Comparison of ENCODE assay signal across 8 mouse cellular contexts in the genomic region with DNA sequence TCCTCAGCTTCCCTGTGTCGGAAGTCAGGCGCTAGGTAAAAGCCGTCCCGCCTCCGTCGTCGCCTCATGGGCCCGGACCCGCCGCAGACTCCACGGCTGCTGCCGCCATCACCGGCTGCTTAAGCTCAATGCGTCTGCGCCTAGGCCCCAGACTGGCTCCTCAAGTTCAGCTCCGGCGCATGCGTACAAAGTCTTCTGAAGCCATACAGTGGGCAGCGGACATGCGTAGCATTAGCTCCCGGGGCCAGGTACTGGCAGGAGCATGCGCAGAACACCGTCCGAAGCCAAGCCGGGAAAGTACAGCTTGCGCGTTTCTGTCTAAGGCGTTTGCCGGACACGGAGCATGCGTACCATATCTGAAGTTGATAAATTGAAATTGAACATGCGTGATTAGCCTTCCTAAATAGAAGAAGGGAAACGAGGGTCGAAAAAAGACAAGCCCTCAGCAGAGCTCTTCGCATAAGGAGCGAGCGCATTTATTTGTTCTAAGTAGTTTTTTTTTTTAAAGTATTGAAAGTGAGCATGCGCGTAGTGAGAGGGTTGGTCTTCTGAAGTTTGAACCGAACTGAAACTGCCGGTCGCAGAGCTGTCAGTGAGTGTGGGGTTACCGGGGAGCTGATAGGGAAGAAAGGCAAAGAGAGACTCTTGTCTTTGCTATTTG. TPM values are rescaled to one million over a fixed set of nuclear protein-coding genes. Genes with fewer than 3 reads are reported as not detected.
A peak's percentile ranks its signal among the peaks of the same experiment; 100 is the strongest.
DNase-seq lines count a peak whose midpoint lies in the region; ATAC-seq lines count a peak whose summit lies in the region.

A gene (minus strand): TSS at position 167 of the 661 bp plus-strand sequence.
A gene (plus strand): TSS at position 353 of the 661 bp plus-strand sequence.

- intact Hi-C loops in gastrocnemius, postnatal 14 days (cut with DNase I; ENCODE audit: low total_unique reads), result no loop called here
- intact Hi-C loops in left cerebral cortex, postnatal 10 days (cut with DNase I), result no loop called here

- peak; percentile 99 for DNase-seq in adrenal gland, adult (ENCODE audit: inconsistent age in 2 of 2, low spot score in 1 of 2)
- DNase-seq in embryo, embryonic 10.5 days (ENCODE audit: low spot score), result peak; percentile 100
- peak; percentile 100 for DNase-seq in gastrocnemius, postnatal 14 days
- DNase-seq in left cerebral cortex, postnatal 10 days (ENCODE audit: extremely low spot score in 1 of 2, low spot score in 2 of 2), result peak; percentile 100
- peak; percentile 99 for DNase-seq in right cerebral cortex, postnatal 25 days
- peak; percentile 99 for DNase-seq in urinary bladder, postnatal 4 days (ENCODE audit: low spot score in 2 of 2)

- peak; percentile 91 for ATAC-seq in inflammation-experienced regulatory T-cells, adult 6 months
- ATAC-seq in megakaryocyte-erythroid progenitor cell, adult 5-6 weeks (replicated peaks; ENCODE audit: low FRiP score, low TSS enrichment, poor library complexity, severe bottlenecking), result peak; percentile 97

RNA-seq across cellular contexts. Expression of the first gene that starts in this region (rescaled TPM):
- total RNA-seq in gastrocnemius, postnatal 14 days (2021), result 10 to 100 TPM; 28.8 to 28.9 TPM
- 10 to 100 TPM; 56.3 to 59.1 (median 57.3) TPM for polyA plus RNA-seq in inflammation-experienced regulatory T-cells, adult 6 months (2017; shearing (Covaris generic))
- total RNA-seq in left cerebral cortex, postnatal 10 days (2021), result 10 to 100 TPM; 46.2 to 49.6 TPM
- 45.2 and 49.5 TPM in 2 replicates for total RNA-seq in megakaryocyte-erythroid progenitor cell, adult 5-6 weeks (2014; fragmentation: Nextera tagmentation)
- total RNA-seq in megakaryocyte-erythroid progenitor cell, adult 5-6 weeks (2017), result 45.4 and 52.7 TPM in 2 replicates

RNA-seq across cellular contexts. Expression of the second gene that starts in this region (rescaled TPM):
- 1 to 10 TPM; 4.6 to 4.8 TPM for total RNA-seq in gastrocnemius, postnatal 14 days (2021)
- polyA plus RNA-seq in inflammation-experienced regulatory T-cells, adult 6 months (2017; shearing (Covaris generic)), result 1 to 10 TPM; 4.8 to 8.2 (median 5.6) TPM
- 1 to 10 TPM; 6.1 to 7.4 TPM for total RNA-seq in left cerebral cortex, postnatal 10 days (2021)
- 17.5 and 20.8 TPM in 2 replicates for total RNA-seq in megakaryocyte-erythroid progenitor cell, adult 5-6 weeks (2014; fragmentation: Nextera tagmentation)
- 13.7 and 20.5 TPM in 2 replicates for total RNA-seq in megakaryocyte-erythroid progenitor cell, adult 5-6 weeks (2017)

Comparison
In these comparisons a context has a peak if more than half of its experiments do, and no peak if none do; other contexts are left out.
1. Peak in every context shown above with its lines: DNase-seq and ATAC-seq.